Mouse (Mus musculus) embryonic fibroblast, embryonic 13.5 days (primary cell): ENCODE data around the gene Dlg1.

Experiments used
- CTCF ChIP-seq: IDR thresholded peaks from 2 replicates; pipeline ENCODE4 v1.5.1; 2011; ENCODE audit warnings: mild to moderate bottlenecking, control low read depth, low read length, moderate library complexity, borderline replicate concordance; ENCODE audit not compliant: insufficient read depth
- POLR2A ChIP-seq: IDR thresholded peaks from 2 replicates; pipeline ENCODE4 v1.6.1; 2011; ENCODE audit warnings: low read depth, mild to moderate bottlenecking, control low read depth, low read length, moderate library complexity

DNA sequence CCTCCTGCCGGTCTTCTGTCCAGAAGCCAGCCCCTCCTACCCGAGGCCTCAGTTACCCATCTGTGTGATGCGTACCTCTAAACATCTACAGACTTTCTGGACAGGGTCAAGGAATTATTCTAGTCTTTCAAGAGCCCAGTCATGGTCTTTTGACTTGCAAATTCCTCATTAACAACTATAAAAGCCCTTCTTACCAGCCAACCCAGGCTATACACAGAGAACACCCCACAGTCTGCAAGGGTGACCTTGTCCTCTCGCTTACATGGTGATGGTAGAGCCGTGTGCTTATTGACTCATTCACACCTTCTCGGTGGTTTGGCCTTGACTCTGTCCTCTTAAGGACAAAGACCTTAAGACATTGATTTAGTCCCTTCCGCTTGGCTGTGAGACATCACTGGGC is 227.7 kb downstream of the Dlg1 start:
- TF ChIP-seq CTCF (no peak), POLR2A (no peak)
